Mouse (Mus musculus): Measurements from ENCODE around the gene Ppm1h. TPM values are rescaled to one million over a fixed set of nuclear protein-coding genes. Genes with fewer than 3 reads are reported as not detected.
A peak's percentile ranks its signal among the peaks of the same experiment; 100 is the strongest.

The Ppm1h gene
- polyA plus RNA-seq, 1 experiment = 13.1 TPM

GRCm38 (mm10) chr10:122760469-122761307 is 82.1 kb downstream of the Ppm1h start:
- 26% methylated on average over 7 of the region's 7 CpGs for WGBS
- TF ChIP-seq CTCF (IDR thresholded peaks at IDR 0.05; ENCODE audit: control insufficient read depth, insufficient read depth, low read length) (no peak), POLR2A (IDR thresholded peaks at IDR 0.05; ENCODE audit: borderline replicate concordance, control insufficient read depth, low read depth, low read length) (no peak)
- Histone ChIP-seq H3K4me3 (replicated peaks; ENCODE audit: control insufficient read depth, low read depth, low read length) (no peak overlapping the region), H3K27ac (ENCODE audit: control insufficient read depth, insufficient read depth, low read depth, low read length, poor library complexity) (no peak overlapping the region), H3K4me1 (ENCODE audit: control insufficient read depth, insufficient read depth, low read length) (peaks cover 2% of the 10 kb centered on the region; the same call in 1 of the 2 replicates)

GRCm38 (mm10) chr10:122762772-122763511 is 84.4 kb downstream of the Ppm1h start:
- Histone ChIP-seq H3K27ac (ENCODE audit: control insufficient read depth, insufficient read depth, low read depth, low read length, poor library complexity) (peak overlapping the region; percentile 17; the same call in 1 of the 2 replicates), H3K4me1 (ENCODE audit: control insufficient read depth, insufficient read depth, low read length) (peaks cover 2% of the 10 kb centered on the region; the same call in 1 of the 2 replicates), H3K4me3 (replicated peaks; ENCODE audit: control insufficient read depth, low read depth, low read length) (no peak overlapping the region)
- 52% methylated on average over 6 of the region's 6 CpGs for WGBS
- TF ChIP-seq POLR2A (IDR thresholded peaks at IDR 0.05; ENCODE audit: borderline replicate concordance, control insufficient read depth, low read depth, low read length) (no peak), CTCF (IDR thresholded peaks at IDR 0.05; ENCODE audit: control insufficient read depth, insufficient read depth, low read length) (no peak)

GRCm38 (mm10) chr10:122763596-122763995 is 85.0 kb downstream of the Ppm1h start:
- Histone ChIP-seq H3K4me3 (replicated peaks; ENCODE audit: control insufficient read depth, low read depth, low read length) (no peak overlapping the region), H3K4me1 (ENCODE audit: control insufficient read depth, insufficient read depth, low read length) (peaks cover 2% of the 10 kb centered on the region; the same call in 1 of the 2 replicates), H3K27ac (ENCODE audit: control insufficient read depth, insufficient read depth, low read depth, low read length, poor library complexity) (no peak overlapping the region)
- TF ChIP-seq CTCF (IDR thresholded peaks at IDR 0.05; ENCODE audit: control insufficient read depth, insufficient read depth, low read length) = no peak
- TF ChIP-seq POLR2A (IDR thresholded peaks at IDR 0.05; ENCODE audit: borderline replicate concordance, control insufficient read depth, low read depth, low read length) = no peak
- WGBS = 32% methylated on average over 1 of the region's 1 CpGs

- no peak overlapping the region for H3K4me3 ChIP-seq (replicated peaks; ENCODE audit: control insufficient read depth, low read depth, low read length)
- WGBS = 79% methylated on average over 7 of the region's 7 CpGs
- no peak overlapping the region for H3K27ac ChIP-seq (ENCODE audit: control insufficient read depth, insufficient read depth, low read depth, low read length, poor library complexity)
- TF ChIP-seq CTCF (IDR thresholded peaks at IDR 0.05; ENCODE audit: control insufficient read depth, insufficient read depth, low read length) (no peak), POLR2A (IDR thresholded peaks at IDR 0.05; ENCODE audit: borderline replicate concordance, control insufficient read depth, low read depth, low read length) (no peak)
- peaks cover 2% of the 10 kb centered on the region; the same call in 1 of the 2 replicates for H3K4me1 ChIP-seq (ENCODE audit: control insufficient read depth, insufficient read depth, low read length)
Measured at GRCm38 (mm10) chr10:122764653-122765052, 86.1 kb downstream of the Ppm1h start.

- Histone ChIP-seq H3K27ac (ENCODE audit: control insufficient read depth, insufficient read depth, low read depth, low read length, poor library complexity) (no peak overlapping the region), H3K4me1 (ENCODE audit: control insufficient read depth, insufficient read depth, low read length) (peaks cover 2% of the 10 kb centered on the region; the same call in 1 of the 2 replicates), H3K4me3 (replicated peaks; ENCODE audit: control insufficient read depth, low read depth, low read length) (no peak overlapping the region)
- TF ChIP-seq CTCF (IDR thresholded peaks at IDR 0.05; ENCODE audit: control insufficient read depth, insufficient read depth, low read length) (no peak), POLR2A (IDR thresholded peaks at IDR 0.05; ENCODE audit: borderline replicate concordance, control insufficient read depth, low read depth, low read length) (no peak)
- 72% methylated on average over 4 of the region's 4 CpGs for WGBS
Measured at GRCm38 (mm10) chr10:122765521-122765920, 87.0 kb downstream of the Ppm1h start.

GRCm38 (mm10) chr10:122765992-122766391 is 87.4 kb downstream of the Ppm1h start:
- peaks cover 2% of the 10 kb centered on the region; the same call in 1 of the 2 replicates for H3K4me1 ChIP-seq (ENCODE audit: control insufficient read depth, insufficient read depth, low read length)
- WGBS = 79% methylated on average over 8 of the region's 8 CpGs

GRCm38 (mm10) chr10:122768204-122768892 is 89.8 kb downstream of the Ppm1h start:
- no peak overlapping the region for H3K4me3 ChIP-seq (replicated peaks; ENCODE audit: control insufficient read depth, low read depth, low read length)
- TF ChIP-seq CTCF (IDR thresholded peaks at IDR 0.05; ENCODE audit: control insufficient read depth, insufficient read depth, low read length) (no peak), POLR2A (IDR thresholded peaks at IDR 0.05; ENCODE audit: borderline replicate concordance, control insufficient read depth, low read depth, low read length) (no peak)
- WGBS = 83% methylated on average over 13 of the region's 13 CpGs
- no peak overlapping the region for H3K27ac ChIP-seq (ENCODE audit: control insufficient read depth, insufficient read depth, low read depth, low read length, poor library complexity)
- H3K4me1 ChIP-seq (ENCODE audit: control insufficient read depth, insufficient read depth, low read length) = no peaks in the 10 kb centered on the region; the same call in 1 of the 2 replicates

More at GRCm38 (mm10) chr10:122765992-122766391, 87.4 kb downstream of the Ppm1h start:
- Histone ChIP-seq H3K27ac (ENCODE audit: control insufficient read depth, insufficient read depth, low read depth, low read length, poor library complexity) (no peak overlapping the region), H3K4me3 (replicated peaks; ENCODE audit: control insufficient read depth, low read depth, low read length) (no peak overlapping the region)
- no peak for TF ChIP-seq CTCF (IDR thresholded peaks at IDR 0.05; ENCODE audit: control insufficient read depth, insufficient read depth, low read length)
- TF ChIP-seq POLR2A (IDR thresholded peaks at IDR 0.05; ENCODE audit: borderline replicate concordance, control insufficient read depth, low read depth, low read length) = no peak

Data from bone marrow, adult 2 months (tissue).